Mouse (Mus musculus): Measurements from ENCODE around the gene Gm17949. TPM values are rescaled to one million over a fixed set of nuclear protein-coding genes. Genes with fewer than 3 reads are reported as not detected.

The Gm17949 gene
- under 1 TPM in 1 of 2 experiments, not detected in 1; 0.49 TPM for total RNA-seq (2021)
- long read RNA-seq, experiment 1 = 0 reads
- long read RNA-seq, experiment 2, partial matches to known transcripts = 0 of 4 reads
- long read RNA-seq, experiment 2, other reads (novel, unspliced or antisense) = 4 of 4 reads

- peak; percentile 91 to 94 for DNase-seq (ENCODE audit: extremely low spot score in 1 of 2, low spot score in 2 of 2)
Measured at GRCm38 (mm10) chr17:57011236-57012141, at the start of gene Gm17949, which contains the start of gene Gtf2f1. TSS of gene Gm17949 (plus strand) at chr17:57011469. TSS of gene Gtf2f1 (minus strand) at chr17:57011288.

GRCm38 (mm10) chr17:56961880-56962279 is 49.4 kb upstream of the Gm17949 start:
- intact Hi-C loops (cut with DNase I) = no loop called here
- no peak; the same call in 1 of the 2 replicates for TF ChIP-seq CTCF (IDR thresholded peaks at IDR 0.05)
- DNase-seq (ENCODE audit: extremely low spot score in 1 of 2, low spot score in 2 of 2) = no peak
- Histone ChIP-seq H3K27ac (no peak overlapping the region), H3K4me3 (no peak overlapping the region)

More at GRCm38 (mm10) chr17:57011236-57012141, at the start of gene Gm17949, which contains the start of gene Gtf2f1:
- TF ChIP-seq CTCF (IDR thresholded peaks at IDR 0.05) = no peak; the same call in 1 of the 2 replicates
- intact Hi-C loops (cut with DNase I) = loop anchor here (1.0 kb wide), 2 partner anchors 20 to 21 kb away; partner anchors contain the start of genes Clpp and Khsrp
- Histone ChIP-seq H3K27ac (peak within 1 kb of the TSS; percentile 99), H3K4me3 (peak within 1 kb of the TSS; percentile 82)

GRCm38 (mm10) chr17:56962642-56963405 is 48.4 kb upstream of the Gm17949 start:
- H3K4me3 ChIP-seq = no peak overlapping the region
- intact Hi-C loops (cut with DNase I) = no loop called here
- H3K27ac ChIP-seq = no peak overlapping the region
- DNase-seq (ENCODE audit: extremely low spot score in 1 of 2, low spot score in 2 of 2) = no peak
- TF ChIP-seq CTCF (IDR thresholded peaks at IDR 0.05) = no peak

- no peak for DNase-seq (ENCODE audit: extremely low spot score in 1 of 2, low spot score in 2 of 2)
- Histone ChIP-seq H3K4me3 (no peak overlapping the region), H3K27ac (no peak overlapping the region)
- TF ChIP-seq CTCF (IDR thresholded peaks at IDR 0.05) = no peak
- intact Hi-C loops (cut with DNase I) = no loop called here
Measured at GRCm38 (mm10) chr17:56963646-56964045, 47.6 kb upstream of the Gm17949 start.

- TF ChIP-seq CTCF (IDR thresholded peaks at IDR 0.05) = no peak
- no peak for DNase-seq (ENCODE audit: extremely low spot score in 1 of 2, low spot score in 2 of 2)
- Histone ChIP-seq H3K27ac (no peak overlapping the region), H3K4me3 (no peak overlapping the region)
- intact Hi-C loops (cut with DNase I) = no loop called here
Measured at GRCm38 (mm10) chr17:56969321-56969720, 41.9 kb upstream of the Gm17949 start.

- TF ChIP-seq CTCF (IDR thresholded peaks at IDR 0.05) = no peak
- no peak overlapping the region for H3K4me3 ChIP-seq
- H3K27ac ChIP-seq = no peak overlapping the region
- DNase-seq (ENCODE audit: extremely low spot score in 1 of 2, low spot score in 2 of 2) = no peak
- intact Hi-C loops (cut with DNase I) = no loop called here
Measured at GRCm38 (mm10) chr17:56970081-56970480, 41.2 kb upstream of the Gm17949 start.

- no peak for DNase-seq (ENCODE audit: extremely low spot score in 1 of 2, low spot score in 2 of 2)
- intact Hi-C loops (cut with DNase I) = no loop called here
- Histone ChIP-seq H3K4me3 (no peak overlapping the region), H3K27ac (no peak overlapping the region)
- no peak for TF ChIP-seq CTCF (IDR thresholded peaks at IDR 0.05)
Measured at GRCm38 (mm10) chr17:56973956-56974707, 37.1 kb upstream of the Gm17949 start.

- no peak for TF ChIP-seq CTCF (IDR thresholded peaks at IDR 0.05)
- Histone ChIP-seq H3K4me3 (no peak overlapping the region), H3K27ac (no peak overlapping the region)
- intact Hi-C loops (cut with DNase I) = no loop called here
- DNase-seq (ENCODE audit: extremely low spot score in 1 of 2, low spot score in 2 of 2) = no peak
Measured at GRCm38 (mm10) chr17:56974708-56975240, 36.5 kb upstream of the Gm17949 start.

GRCm38 (mm10) chr17:56975391-56975790 is 35.9 kb upstream of the Gm17949 start:
- intact Hi-C loops (cut with DNase I) = no loop called here
- no peak for DNase-seq (ENCODE audit: extremely low spot score in 1 of 2, low spot score in 2 of 2)
- Histone ChIP-seq H3K27ac (no peak overlapping the region), H3K4me3 (no peak overlapping the region)
- TF ChIP-seq CTCF (IDR thresholded peaks at IDR 0.05) = no peak

- intact Hi-C loops (cut with DNase I) = no loop called here
- no peak overlapping the region for H3K4me3 ChIP-seq
- no peak for TF ChIP-seq CTCF (IDR thresholded peaks at IDR 0.05)
- H3K27ac ChIP-seq = no peak overlapping the region
- DNase-seq (ENCODE audit: extremely low spot score in 1 of 2, low spot score in 2 of 2) = no peak
Measured at GRCm38 (mm10) chr17:56976531-56977390, 34.5 kb upstream of the Gm17949 start.

Data from left cerebral cortex, adult 2 months (tissue).